Mouse (Mus musculus): ENCODE results near the gene G430095P16Rik.

DNA sequence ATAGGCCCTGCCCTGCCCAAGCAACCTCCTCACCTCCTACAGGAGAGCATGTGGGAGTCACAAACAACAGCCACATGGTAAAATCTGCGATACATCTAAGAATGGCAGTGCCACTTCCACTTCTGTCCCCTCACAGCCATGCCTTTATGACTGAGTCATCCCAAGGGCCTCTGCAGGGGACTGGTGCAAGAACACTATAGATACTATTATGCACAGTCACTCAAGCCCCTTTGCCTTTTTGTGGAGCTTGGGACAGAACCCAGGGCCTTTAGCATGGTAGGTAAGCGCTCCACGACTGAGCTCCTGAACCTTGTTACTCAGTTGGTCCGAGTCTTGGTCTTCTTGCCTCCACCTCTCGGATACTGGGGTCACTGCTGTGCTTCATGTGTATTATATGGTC is 45.5 kb upstream of the G430095P16Rik start:
- TF ChIP-seq EP300 (IDR thresholded peaks at IDR 0.05; ENCODE audit: low read depth) (no peak), CTCF (IDR thresholded peaks at IDR 0.05; ENCODE audit: low read depth) (no peak)
